Mouse (Mus musculus) layer of hippocampus, adult 18-20 months (tissue): ENCODE results near the gene C330007P06Rik. TPM values are rescaled to one million over a fixed set of nuclear protein-coding genes. Genes with fewer than 3 reads are reported as not detected.
"Not testable (repeated sequence)": the region's sequence is repeated elsewhere in the genome, so short reads cannot be mapped to it uniquely, and the experiment has no call there.

Source experiments
- DNase-seq, 2 experiments: peaks; one replicate each; pipeline ENCODE4 v3.0.0; 2022; ENCODE audit warnings: low spot score in 2 of 2
- total RNA-seq, 2 experiments: library from RNA; stranded (reverse); gene quantifications; 2 replicates each; pipeline ENCODE4 v1.2.3; 2021

C330007P06Rik gene
- total RNA-seq, 2 experiments from 2014 or later = 40.8 to 42.6 TPM

GRCm38 (mm10) chrX:36804196-36804595, 69.7 kb downstream of the C330007P06Rik start:
- DNase-seq = no peak

- no peak for DNase-seq
Observed at GRCm38 (mm10) chrX:36803189-36803588, 70.7 kb downstream of the C330007P06Rik start.

GRCm38 (mm10) chrX:36799131-36799879, 74.6 kb downstream of the C330007P06Rik start:
- no peak for DNase-seq

GRCm38 (mm10) chrX:36796734-36797133, 77.2 kb downstream of the C330007P06Rik start:
- not testable (repeated sequence) for DNase-seq

- DNase-seq = peak; percentile 75 to 86
Observed at GRCm38 (mm10) chrX:36796163-36796581, 77.7 kb downstream of the C330007P06Rik start.

GRCm38 (mm10) chrX:36795424-36796162, 78.3 kb downstream of the C330007P06Rik start, which contains the start of gene Slc25a5:
Gene Slc25a5, plus strand, starts transcription at chrX:36795651.
- peak; percentile 71 to 81 for DNase-seq

GRCm38 (mm10) chrX:36794571-36794970, 79.3 kb downstream of the C330007P06Rik start:
- no peak for DNase-seq

- no peak for DNase-seq
Observed at GRCm38 (mm10) chrX:36789360-36789759, 84.6 kb downstream of the C330007P06Rik start.

GRCm38 (mm10) chrX:36777694-36778093, 96.2 kb downstream of the C330007P06Rik start:
- no peak for DNase-seq

GRCm38 (mm10) chrX:36775520-36775919, 98.4 kb downstream of the C330007P06Rik start:
- no peak for DNase-seq

Other genes with a start within 250 kb of the C330007P06Rik start
- 1 to 10 TPM; 8.8 to 9.0 TPM for gene Akap17b, start 228.7 kb downstream of the C330007P06Rik start, total RNA-seq
- under 1 TPM in 1 of 2 experiments, not detected in 1; 0.47 TPM for gene Slc25a43, start 130.5 kb downstream of the C330007P06Rik start, total RNA-seq
- gene Slc25a5, start 78.5 kb downstream of the C330007P06Rik start, total RNA-seq = 100 to 1,000 TPM; 320 to 325 TPM
- 10 to 100 TPM; 53.5 to 57.9 TPM for gene Ube2a, start 211 bp downstream of the C330007P06Rik start, total RNA-seq
- 10 to 100 TPM; 30.4 to 32.1 TPM for gene Nkrf, start 28.8 kb upstream of the C330007P06Rik start, total RNA-seq
- 10 to 100 TPM; 47.6 to 48.4 TPM for gene Sept6, start 117.7 kb upstream of the C330007P06Rik start, total RNA-seq
- gene Sowahd, start 174.7 kb upstream of the C330007P06Rik start, total RNA-seq = not detected
- gene Rpl39, start 211.3 kb upstream of the C330007P06Rik start, total RNA-seq = 100 to 1,000 TPM; 252 to 254 TPM
- 10 to 100 TPM; 18.4 to 18.9 TPM for gene Upf3b, start 236.2 kb upstream of the C330007P06Rik start, total RNA-seq